Mouse (Mus musculus): ENCODE data around the gene Tfr2. TPM values are rescaled to one million over a fixed set of nuclear protein-coding genes. Genes with fewer than 3 reads are reported as not detected.

The Tfr2 gene
- polyA plus RNA-seq, 1 experiment from 2014 or later = 0.91 TPM

GRCm38 (mm10) chr5:137544926-137545325 lies 24.7 kb upstream of the Tfr2 start:
- 68% methylated on average over 6 of the region's 6 CpGs for WGBS
- Histone ChIP-seq H3K4me2 (ENCODE audit: low read depth, low read length) (no peak overlapping the region), H3K4me3 (ENCODE audit: low read depth, low read length) (no peak overlapping the region), H3K9me3 (replicated peaks; ENCODE audit: control insufficient read depth, low read length) (no peaks in the 10 kb centered on the region), H3K4me1 (ENCODE audit: control insufficient read depth, insufficient read depth, low read length) (no peaks in the 10 kb centered on the region), H3K27ac (replicated peaks; ENCODE audit: low read depth, low read length) (no peak overlapping the region), H3K9ac (replicated peaks; ENCODE audit: low read length) (no peak overlapping the region), H3K27me3 (ENCODE audit: control insufficient read depth, insufficient read depth, low read length) (no peaks in the 10 kb centered on the region), H3K36me3 (replicated peaks; ENCODE audit: control insufficient read depth, insufficient read depth, low read depth, low read length) (no peaks in the 10 kb centered on the region)
- no peak for DNase-seq (ENCODE audit: low spot score)
- no peak for ATAC-seq (replicated peaks; ENCODE audit: insufficient number of reproducible peaks, low FRiP score, low TSS enrichment, low read depth)

DNA sequence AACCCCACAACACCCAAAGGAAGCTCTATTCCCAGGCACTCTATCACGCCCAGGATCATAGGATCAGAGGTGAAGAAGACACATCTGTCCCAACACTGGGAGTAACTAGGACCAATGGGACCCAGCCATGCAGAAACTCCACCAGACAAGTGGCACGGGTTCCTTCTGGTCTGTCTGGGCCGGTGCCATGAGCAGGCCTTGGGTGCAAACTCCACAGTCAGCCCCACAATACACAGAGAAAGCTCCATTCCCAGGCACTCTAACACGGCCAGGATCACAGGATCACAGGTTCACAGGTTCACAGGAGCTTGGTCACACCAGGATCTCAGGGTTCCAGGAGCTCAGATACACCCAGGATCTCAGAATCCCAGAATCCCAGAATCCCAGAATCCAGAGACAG lies 24.0 kb upstream of the Tfr2 start:
- H3K4me1 ChIP-seq (ENCODE audit: control insufficient read depth, insufficient read depth, low read length) = no peaks in the 10 kb centered on the region
- DNase-seq (ENCODE audit: low spot score) (no peak), ATAC-seq (replicated peaks; ENCODE audit: insufficient number of reproducible peaks, low FRiP score, low TSS enrichment, low read depth) (no peak)
- 73% methylated on average over 4 of the region's 4 CpGs for WGBS
- H3K9ac ChIP-seq (replicated peaks; ENCODE audit: low read length) = no peak overlapping the region
- no peak overlapping the region for H3K4me3 ChIP-seq (ENCODE audit: low read depth, low read length)
- H3K9me3 ChIP-seq (replicated peaks; ENCODE audit: control insufficient read depth, low read length) = no peaks in the 10 kb centered on the region
- no peak overlapping the region for H3K27ac ChIP-seq (replicated peaks; ENCODE audit: low read depth, low read length)
- H3K36me3 ChIP-seq (replicated peaks; ENCODE audit: control insufficient read depth, insufficient read depth, low read depth, low read length) = no peaks in the 10 kb centered on the region
- no peaks in the 10 kb centered on the region for H3K27me3 ChIP-seq (ENCODE audit: control insufficient read depth, insufficient read depth, low read length)
- no peak overlapping the region for H3K4me2 ChIP-seq (ENCODE audit: low read depth, low read length)

DNA sequence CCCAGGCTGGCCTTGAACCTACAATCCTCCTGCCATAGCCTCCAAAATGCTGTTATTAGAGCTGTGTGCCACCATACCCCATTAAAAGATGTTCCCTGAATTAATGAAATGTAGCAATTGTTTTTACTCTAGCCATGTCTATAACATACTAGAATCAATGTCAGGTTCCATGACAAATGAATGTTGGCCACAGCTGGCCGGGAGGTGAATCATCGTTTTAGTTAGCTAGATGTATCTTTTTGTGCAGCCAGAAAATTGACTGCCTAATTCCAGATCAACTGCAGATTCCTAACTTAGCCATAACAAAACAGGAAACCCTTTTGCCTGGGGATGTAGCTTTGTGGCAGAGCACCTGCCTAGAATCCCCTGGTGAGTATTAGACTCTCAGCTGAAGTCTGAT lies 19.8 kb upstream of the Tfr2 start:
- no peak for DNase-seq (ENCODE audit: low spot score)
- WGBS = 80% methylated on average over 2 of the region's 2 CpGs
- H3K4me1 ChIP-seq (ENCODE audit: control insufficient read depth, insufficient read depth, low read length) = no peaks in the 10 kb centered on the region

GRCm38 (mm10) chr5:137551119-137551518 lies 18.5 kb upstream of the Tfr2 start:
- Histone ChIP-seq H3K9me3 (replicated peaks; ENCODE audit: control insufficient read depth, low read length) (no peaks in the 10 kb centered on the region), H3K4me1 (ENCODE audit: control insufficient read depth, insufficient read depth, low read length) (no peaks in the 10 kb centered on the region), H3K36me3 (replicated peaks; ENCODE audit: control insufficient read depth, insufficient read depth, low read depth, low read length) (no peaks in the 10 kb centered on the region), H3K4me3 (ENCODE audit: low read depth, low read length) (no peak overlapping the region), H3K27me3 (ENCODE audit: control insufficient read depth, insufficient read depth, low read length) (no peaks in the 10 kb centered on the region; the same call in 1 of the 2 replicates), H3K27ac (replicated peaks; ENCODE audit: low read depth, low read length) (no peak overlapping the region), H3K9ac (replicated peaks; ENCODE audit: low read length) (no peak overlapping the region), H3K4me2 (ENCODE audit: low read depth, low read length) (no peak overlapping the region)
- no peak for DNase-seq (ENCODE audit: low spot score)
- 69% methylated on average over 5 of the region's 5 CpGs for WGBS
- ATAC-seq (replicated peaks; ENCODE audit: insufficient number of reproducible peaks, low FRiP score, low TSS enrichment, low read depth) = no peak

More for the DNA sequence above, 19.8 kb upstream of the Tfr2 start:
- no peaks in the 10 kb centered on the region for H3K9me3 ChIP-seq (replicated peaks; ENCODE audit: control insufficient read depth, low read length)
- H3K27ac ChIP-seq (replicated peaks; ENCODE audit: low read depth, low read length) = no peak overlapping the region
- H3K27me3 ChIP-seq (ENCODE audit: control insufficient read depth, insufficient read depth, low read length) = no peaks in the 10 kb centered on the region; the same call in 1 of the 2 replicates
- H3K9ac ChIP-seq (replicated peaks; ENCODE audit: low read length) = no peak overlapping the region
- no peaks in the 10 kb centered on the region for H3K36me3 ChIP-seq (replicated peaks; ENCODE audit: control insufficient read depth, insufficient read depth, low read depth, low read length)
- H3K4me3 ChIP-seq (ENCODE audit: low read depth, low read length) = no peak overlapping the region
- no peak for ATAC-seq (replicated peaks; ENCODE audit: insufficient number of reproducible peaks, low FRiP score, low TSS enrichment, low read depth)
- no peak overlapping the region for H3K4me2 ChIP-seq (ENCODE audit: low read depth, low read length)

GRCm38 (mm10) chr5:137553000-137553399 lies 16.6 kb upstream of the Tfr2 start:
- Histone ChIP-seq H3K4me2 (ENCODE audit: low read depth, low read length) (peak overlapping the region; percentile 19; the same call in 1 of the 2 replicates), H3K4me3 (ENCODE audit: low read depth, low read length) (no peak overlapping the region; the same call in 1 of the 2 replicates), H3K27ac (replicated peaks; ENCODE audit: low read depth, low read length) (no peak overlapping the region), H3K9ac (replicated peaks; ENCODE audit: low read length) (no peak overlapping the region), H3K36me3 (replicated peaks; ENCODE audit: control insufficient read depth, insufficient read depth, low read depth, low read length) (no peaks in the 10 kb centered on the region), H3K9me3 (replicated peaks; ENCODE audit: control insufficient read depth, low read length) (no peaks in the 10 kb centered on the region), H3K4me1 (ENCODE audit: control insufficient read depth, insufficient read depth, low read length) (no peaks in the 10 kb centered on the region), H3K27me3 (ENCODE audit: control insufficient read depth, insufficient read depth, low read length) (no peaks in the 10 kb centered on the region; the same call in 1 of the 2 replicates)
- WGBS = 26% methylated on average over 6 of the region's 6 CpGs
- no peak for DNase-seq (ENCODE audit: low spot score)
- ATAC-seq (replicated peaks; ENCODE audit: insufficient number of reproducible peaks, low FRiP score, low TSS enrichment, low read depth) = no peak

DNA sequence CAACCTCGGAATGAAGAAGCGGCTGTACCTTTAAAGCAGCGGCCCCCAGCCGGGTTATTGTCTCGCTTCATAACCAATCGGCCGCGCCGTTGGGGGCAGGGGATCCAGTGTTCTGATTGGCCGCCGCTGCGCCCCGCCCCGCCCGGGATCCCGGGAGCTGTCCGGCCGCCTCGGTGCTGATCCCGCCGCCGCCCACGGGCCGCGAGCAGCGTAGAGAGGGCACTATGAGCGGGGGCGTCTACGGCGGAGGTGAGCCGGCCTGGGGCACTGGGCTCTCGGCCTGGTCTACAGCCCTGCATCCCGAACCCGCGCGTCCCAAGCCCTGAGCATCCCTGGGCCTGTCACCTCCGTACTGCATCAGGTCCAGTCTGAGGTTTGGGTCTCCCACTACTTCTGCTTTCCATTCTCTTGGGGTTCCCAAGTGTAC lies 16.2 kb upstream of the Tfr2 start, which contains the start of gene Actl6b:
Gene Actl6b (plus strand): TSS at position 107 of the 427 bp plus-strand sequence.
- Histone ChIP-seq H3K4me2 (ENCODE audit: low read depth, low read length) (peak within 1 kb of the TSS; percentile 19), H3K27ac (replicated peaks; ENCODE audit: low read depth, low read length) (no peak within 1 kb of the TSS), H3K27me3 (ENCODE audit: control insufficient read depth, insufficient read depth, low read length) (no peaks in the 10 kb centered on the region; the same call in 1 of the 2 replicates), H3K9me3 (replicated peaks; ENCODE audit: control insufficient read depth, low read length) (no peaks in the 10 kb centered on the region), H3K36me3 (replicated peaks; ENCODE audit: control insufficient read depth, insufficient read depth, low read depth, low read length) (no peaks in the 10 kb centered on the region), H3K4me1 (ENCODE audit: control insufficient read depth, insufficient read depth, low read length) (no peaks in the 10 kb centered on the region), H3K4me3 (ENCODE audit: low read depth, low read length) (peak within 1 kb of the TSS; percentile 17), H3K9ac (replicated peaks; ENCODE audit: low read length) (no peak within 1 kb of the TSS)
- DNase-seq (ENCODE audit: low spot score) = peak; percentile 86
- ATAC-seq (replicated peaks; ENCODE audit: insufficient number of reproducible peaks, low FRiP score, low TSS enrichment, low read depth) = peak; percentile 80
- 1% methylated on average over 32 of the region's 37 CpGs for WGBS

DNA sequence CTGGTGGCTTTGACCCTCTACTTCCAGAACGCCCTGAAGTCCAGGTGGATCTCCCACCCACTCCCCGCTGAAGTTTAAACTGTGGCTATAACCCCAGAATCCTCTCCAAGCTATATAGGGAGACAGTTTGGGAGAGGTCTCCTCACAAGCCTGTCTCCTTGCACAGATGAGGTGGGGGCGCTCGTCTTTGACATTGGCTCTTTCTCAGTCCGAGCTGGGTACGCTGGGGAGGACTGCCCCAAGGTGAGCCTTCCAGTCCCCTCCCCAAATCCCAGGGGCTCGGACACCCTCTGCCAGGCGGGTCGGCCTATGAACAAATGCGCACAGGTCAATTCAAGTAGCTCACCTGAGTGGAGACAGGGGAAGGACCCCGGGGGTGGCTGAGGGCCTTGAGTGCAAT lies 15.7 kb upstream of the Tfr2 start:
- no peak for DNase-seq (ENCODE audit: low spot score)
- peak; percentile 48; the same call in 1 of the 2 replicates for ATAC-seq (replicated peaks; ENCODE audit: insufficient number of reproducible peaks, low FRiP score, low TSS enrichment, low read depth)

DNA sequence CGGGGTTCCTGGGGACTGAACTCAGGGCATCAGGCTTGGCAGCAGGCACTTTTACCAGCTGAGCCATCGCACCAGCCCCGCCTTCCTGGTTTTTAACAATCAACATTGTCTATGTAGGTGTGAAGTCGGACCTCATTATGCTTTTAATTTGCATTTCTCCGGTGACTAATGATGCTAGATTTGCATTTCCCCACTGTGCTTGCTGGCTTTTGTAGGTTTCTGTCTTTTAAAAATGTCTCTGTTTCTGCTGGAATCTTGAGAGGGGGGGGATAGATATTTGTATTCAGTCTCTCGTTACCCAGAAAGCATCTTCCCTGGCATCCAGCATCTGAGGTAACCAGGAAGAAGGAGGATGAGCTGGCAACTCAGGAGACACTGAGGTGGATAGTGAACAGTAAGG lies 8.1 kb upstream of the Tfr2 start:
- WGBS = 70% methylated on average over 6 of the region's 6 CpGs
- Histone ChIP-seq H3K4me1 (ENCODE audit: control insufficient read depth, insufficient read depth, low read length) (no peaks in the 10 kb centered on the region), H3K9me3 (replicated peaks; ENCODE audit: control insufficient read depth, low read length) (no peaks in the 10 kb centered on the region), H3K9ac (replicated peaks; ENCODE audit: low read length) (no peak overlapping the region), H3K27me3 (ENCODE audit: control insufficient read depth, insufficient read depth, low read length) (no peaks in the 10 kb centered on the region), H3K4me3 (ENCODE audit: low read depth, low read length) (no peak overlapping the region), H3K36me3 (replicated peaks; ENCODE audit: control insufficient read depth, insufficient read depth, low read depth, low read length) (no peaks in the 10 kb centered on the region), H3K27ac (replicated peaks; ENCODE audit: low read depth, low read length) (no peak overlapping the region), H3K4me2 (ENCODE audit: low read depth, low read length) (no peak overlapping the region)
- ATAC-seq (replicated peaks; ENCODE audit: insufficient number of reproducible peaks, low FRiP score, low TSS enrichment, low read depth) (no peak), DNase-seq (ENCODE audit: low spot score) (no peak)

More for the DNA sequence above, 15.7 kb upstream of the Tfr2 start:
- H3K4me1 ChIP-seq (ENCODE audit: control insufficient read depth, insufficient read depth, low read length) = no peaks in the 10 kb centered on the region
- H3K27me3 ChIP-seq (ENCODE audit: control insufficient read depth, insufficient read depth, low read length) = no peaks in the 10 kb centered on the region; the same call in 1 of the 2 replicates
- peak overlapping the region; percentile 19; the same call in 1 of the 2 replicates for H3K4me2 ChIP-seq (ENCODE audit: low read depth, low read length)
- H3K36me3 ChIP-seq (replicated peaks; ENCODE audit: control insufficient read depth, insufficient read depth, low read depth, low read length) = no peaks in the 10 kb centered on the region
- H3K9ac ChIP-seq (replicated peaks; ENCODE audit: low read length) = no peak overlapping the region
- no peak overlapping the region; the same call in 1 of the 2 replicates for H3K4me3 ChIP-seq (ENCODE audit: low read depth, low read length)
- 47% methylated on average over 11 of the region's 11 CpGs for WGBS
- no peaks in the 10 kb centered on the region for H3K9me3 ChIP-seq (replicated peaks; ENCODE audit: control insufficient read depth, low read length)
- H3K27ac ChIP-seq (replicated peaks; ENCODE audit: low read depth, low read length) = no peak overlapping the region

All from embryonic facial prominence, embryonic 11.5 days (tissue).